Mouse (Mus musculus) skeletal muscle tissue, adult 2 months (tissue): ENCODE measurements around the gene Mettl11b.
"Not testable (repeated sequence)": the region's sequence is repeated elsewhere in the genome, so short reads cannot be mapped to it uniquely, and the experiment has no call there.

Source experiments
- DNase-seq: peaks from one replicate; pipeline ENCODE4 v3.0.0-alpha.2; 2012; ENCODE audit warnings: low read depth, low spot score

The Mettl11b gene

GRCm38 (mm10) chr1:163725106-163725759 lies at the start of gene Mettl11b:
Gene Mettl11b (minus strand): TSS chr1:163725232.
- DNase-seq: peak; percentile 81

- DNase-seq: no peak
Observed at GRCm38 (mm10) chr1:163757462-163758207, 32.6 kb upstream of the Mettl11b start.

DNA sequence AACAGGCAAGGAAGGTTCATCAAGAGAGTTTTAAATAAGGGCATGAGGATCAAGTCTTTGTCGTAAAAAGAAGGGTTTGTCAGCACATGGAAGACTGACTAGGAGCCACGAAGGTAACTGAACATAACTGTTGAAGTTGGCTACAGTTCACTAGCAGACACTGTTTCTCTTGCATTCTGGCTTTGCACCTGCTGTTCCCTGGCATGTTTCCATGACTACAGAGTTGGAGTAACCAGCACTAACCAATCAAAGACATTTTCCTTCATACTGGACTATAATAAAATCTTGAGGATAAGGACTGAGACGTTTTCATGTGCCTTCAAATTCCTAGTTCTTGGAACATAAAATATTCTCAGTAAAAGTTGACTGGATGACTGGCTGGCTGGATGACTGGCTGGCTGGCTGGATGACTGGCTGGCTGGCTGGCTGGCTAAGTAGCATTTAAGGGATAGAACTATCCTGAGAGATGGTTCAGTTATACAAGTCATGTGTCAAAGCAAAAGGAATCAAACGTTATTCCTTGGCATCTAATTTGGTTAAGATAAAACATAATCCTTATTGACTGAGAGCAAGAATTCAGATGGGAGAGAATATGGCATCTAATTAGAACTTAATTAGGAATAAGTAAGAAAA lies 26.4 kb upstream of the Mettl11b start:
- no peak for DNase-seq

GRCm38 (mm10) chr1:163737239-163737533 lies 12.2 kb upstream of the Mettl11b start:
- peak; percentile 6 for DNase-seq

- DNase-seq: no peak
Observed at GRCm38 (mm10) chr1:163736441-163737238, 11.6 kb upstream of the Mettl11b start.

- not testable (repeated sequence) for DNase-seq
Observed at GRCm38 (mm10) chr1:163731166-163731565, 6.1 kb upstream of the Mettl11b start.

GRCm38 (mm10) chr1:163723913-163724312 lies 1.1 kb downstream of the Mettl11b start:
- DNase-seq: no peak

DNA sequence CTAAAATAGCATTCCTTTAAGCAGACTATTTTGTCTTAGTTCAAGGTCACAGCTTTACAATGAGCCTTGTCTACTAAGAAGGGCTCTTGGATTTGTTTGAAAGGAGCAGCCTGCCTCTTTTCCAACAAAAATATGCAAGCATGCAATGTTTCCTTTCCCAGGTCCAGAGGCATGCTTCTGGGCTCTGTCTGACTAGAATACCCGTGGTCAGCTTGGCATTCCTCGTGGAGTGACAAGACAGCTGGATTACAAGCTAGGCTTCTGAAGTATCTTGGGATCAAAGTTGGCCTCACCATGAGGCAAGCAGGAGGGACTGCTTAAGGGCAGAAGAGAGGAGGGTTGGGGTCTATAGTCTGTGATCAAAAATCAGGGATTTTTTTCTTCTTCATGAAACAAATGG lies 16.4 kb downstream of the Mettl11b start:
- peak; percentile 18 for DNase-seq

DNA sequence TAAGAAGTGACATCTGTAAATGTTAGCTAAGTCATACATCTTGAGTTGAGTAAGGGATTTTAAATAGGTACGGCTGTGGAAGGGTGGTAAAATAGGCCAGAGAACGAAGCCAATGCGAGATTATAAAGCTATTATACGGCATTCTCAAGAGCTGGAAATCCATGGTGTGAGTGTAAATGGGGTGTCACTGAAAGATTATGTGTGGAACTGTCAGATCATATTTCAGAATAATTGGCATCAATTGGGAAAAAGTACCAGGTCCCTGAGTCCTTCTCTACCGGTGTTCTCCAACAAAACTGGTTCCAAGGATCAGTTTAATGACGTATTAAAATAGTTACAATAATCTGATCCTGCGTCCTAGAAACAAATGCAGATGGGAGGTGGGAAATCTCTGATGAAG lies 24.5 kb downstream of the Mettl11b start:
- DNase-seq: no peak

DNA sequence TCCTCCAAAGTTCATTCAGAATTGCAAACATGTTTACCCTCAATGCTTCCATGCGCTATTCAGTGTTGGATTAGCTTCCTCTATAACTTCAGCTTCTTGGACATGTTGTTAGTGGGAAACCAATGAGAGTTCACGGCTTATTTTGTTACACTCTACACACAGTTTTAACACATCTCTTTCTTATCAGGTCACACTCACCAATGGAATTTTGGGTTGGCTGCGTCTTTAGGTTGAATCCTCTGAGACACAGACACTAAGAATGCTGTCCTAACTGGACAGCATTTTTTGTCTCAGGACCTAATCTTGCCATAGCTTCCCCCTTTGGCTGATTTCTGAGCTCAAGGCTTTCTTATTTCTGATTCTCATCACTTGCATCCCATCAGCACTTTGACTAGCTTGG lies 25.3 kb downstream of the Mettl11b start:
- no peak for DNase-seq

- no peak for DNase-seq
Observed at GRCm38 (mm10) chr1:163691860-163692259, 33.2 kb downstream of the Mettl11b start.

DNA sequence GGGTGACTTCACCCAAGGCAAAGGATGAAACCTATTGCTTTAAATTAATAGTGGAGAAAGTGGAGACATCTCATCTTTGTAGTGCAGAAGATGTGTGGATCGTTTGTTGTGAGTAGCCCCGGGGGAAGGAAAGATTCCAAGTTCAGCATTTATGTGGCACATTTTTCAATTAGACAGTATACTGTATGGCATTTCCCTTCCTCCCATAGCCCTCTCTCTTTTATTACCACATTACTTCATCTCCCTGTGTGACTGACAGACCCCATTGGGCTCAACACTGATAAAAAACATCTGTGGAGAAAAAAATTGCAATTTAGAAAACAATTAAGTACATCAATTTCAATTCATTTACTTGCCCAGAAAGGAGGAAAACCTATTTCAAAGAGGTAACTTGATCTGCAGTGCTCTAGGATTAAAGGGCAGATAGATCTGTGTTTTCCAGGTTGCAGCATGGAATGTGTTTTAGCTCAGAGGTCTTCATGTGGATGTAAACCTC lies 42.0 kb downstream of the Mettl11b start:
- DNase-seq: no peak

DNA sequence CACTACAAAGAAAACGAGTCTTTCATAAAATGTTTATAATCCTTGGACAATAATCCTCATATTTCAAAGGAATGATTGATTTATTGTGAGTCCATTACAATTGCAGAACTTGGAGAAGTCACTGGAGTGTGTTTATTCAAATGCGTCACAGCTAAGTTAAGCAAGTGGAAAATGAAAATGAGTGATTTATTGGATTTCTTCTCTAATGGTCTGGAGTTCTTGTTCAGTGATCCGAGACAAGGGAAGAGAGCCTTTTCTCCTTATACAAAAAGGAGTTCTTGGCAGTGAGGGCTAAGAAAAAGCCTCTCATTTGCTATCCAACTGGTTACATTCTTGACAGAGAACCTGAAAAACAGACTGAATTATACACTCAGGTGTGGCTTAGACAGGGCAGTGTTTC lies 42.9 kb downstream of the Mettl11b start:
- no peak for DNase-seq

GRCm38 (mm10) chr1:163672866-163673265 lies 52.2 kb downstream of the Mettl11b start:
- DNase-seq: no peak

DNA sequence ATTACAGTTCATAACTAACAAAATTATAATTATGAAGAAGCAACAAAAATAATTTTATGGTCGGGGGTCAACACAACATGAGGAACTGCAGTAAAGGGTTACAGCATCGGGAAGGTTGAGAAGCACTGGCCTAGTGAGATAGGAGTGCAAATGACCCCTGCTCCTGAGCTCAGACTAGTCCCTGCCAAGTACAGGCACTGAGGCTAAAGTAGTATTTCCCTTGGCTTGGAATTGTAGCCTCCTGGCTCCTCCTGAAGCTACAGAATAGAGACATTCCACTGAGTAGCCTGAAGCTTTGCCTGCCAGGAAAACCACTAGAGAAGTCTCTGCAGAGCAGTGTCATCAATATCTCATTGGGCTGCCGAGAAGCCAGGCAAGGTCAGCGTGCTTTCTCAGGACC lies 53.7 kb downstream of the Mettl11b start:
- peak; percentile 15 for DNase-seq

DNA sequence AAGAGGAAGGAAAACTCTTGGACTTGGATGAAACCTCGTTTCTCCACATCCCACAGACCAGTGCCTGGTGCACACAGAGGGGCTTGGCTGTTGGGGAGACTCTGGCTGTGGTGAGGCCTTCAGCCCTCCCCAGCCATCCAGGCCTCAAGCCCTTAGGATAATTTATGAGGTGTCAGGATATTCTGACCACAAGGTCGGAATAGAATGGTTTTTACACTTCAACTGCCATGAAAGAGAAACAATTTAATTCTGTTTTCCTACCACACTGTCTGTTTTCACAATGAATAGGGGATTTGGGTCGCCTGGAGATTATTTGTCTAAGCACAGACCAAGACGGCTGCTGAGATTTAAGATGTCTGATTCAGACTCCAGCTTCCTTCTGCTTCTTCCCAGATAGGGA lies 54.3 kb downstream of the Mettl11b start:
- DNase-seq: no peak

DNA sequence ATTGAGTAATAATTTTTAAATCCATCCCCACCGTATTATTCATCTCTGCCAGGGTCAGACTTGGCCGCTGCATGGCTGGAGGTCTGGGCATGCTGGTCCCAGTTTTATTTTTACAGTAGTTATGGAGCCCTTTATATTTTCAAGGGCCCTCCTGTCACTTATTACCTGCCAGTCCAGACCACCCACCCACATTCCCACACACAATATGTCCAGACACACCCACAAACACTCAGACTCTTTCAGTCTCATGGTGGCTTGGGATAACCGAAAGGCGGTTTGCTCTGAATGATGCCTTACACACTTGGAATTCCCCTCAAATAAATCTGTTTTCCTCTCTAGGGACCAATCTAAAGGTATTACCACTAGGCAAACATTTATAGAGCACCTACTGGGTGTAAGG lies 55.1 kb downstream of the Mettl11b start:
- no peak for DNase-seq

DNA sequence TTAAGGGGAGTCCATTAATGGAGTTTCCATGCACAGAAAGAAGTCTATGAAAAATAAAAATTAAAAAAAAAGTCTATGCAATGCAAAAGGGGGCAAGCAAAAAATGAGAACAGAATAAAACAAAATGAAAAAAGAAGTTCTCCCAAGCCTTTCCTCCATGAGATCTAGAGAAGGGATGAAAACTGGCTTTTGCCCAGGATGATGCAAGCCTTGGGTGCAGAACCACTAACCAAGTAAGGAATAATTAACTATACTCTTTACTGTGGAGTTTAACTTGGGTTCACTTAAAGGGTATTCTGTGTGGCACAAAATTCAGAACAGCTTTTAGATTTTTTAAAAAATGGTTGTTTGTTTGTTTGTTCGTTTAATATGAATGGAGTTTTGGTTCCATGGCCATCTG lies 62.6 kb downstream of the Mettl11b start:
- no peak for DNase-seq

GRCm38 (mm10) chr1:163658535-163658928 lies 66.5 kb downstream of the Mettl11b start:
- DNase-seq: no peak

GRCm38 (mm10) chr1:163657766-163658534 lies 67.1 kb downstream of the Mettl11b start:
- no peak for DNase-seq

GRCm38 (mm10) chr1:163657056-163657455 lies 68.0 kb downstream of the Mettl11b start:
- no peak for DNase-seq
